Mouse (Mus musculus): ENCODE measurements around the gene Npc1l1. TPM values are rescaled to one million over a fixed set of nuclear protein-coding genes. Genes with fewer than 3 reads are reported as not detected.

The Npc1l1 gene
- polyA plus RNA-seq (2017; shearing (Covaris generic)), result under 1 TPM; 0.34 to 0.77 TPM

DNA sequence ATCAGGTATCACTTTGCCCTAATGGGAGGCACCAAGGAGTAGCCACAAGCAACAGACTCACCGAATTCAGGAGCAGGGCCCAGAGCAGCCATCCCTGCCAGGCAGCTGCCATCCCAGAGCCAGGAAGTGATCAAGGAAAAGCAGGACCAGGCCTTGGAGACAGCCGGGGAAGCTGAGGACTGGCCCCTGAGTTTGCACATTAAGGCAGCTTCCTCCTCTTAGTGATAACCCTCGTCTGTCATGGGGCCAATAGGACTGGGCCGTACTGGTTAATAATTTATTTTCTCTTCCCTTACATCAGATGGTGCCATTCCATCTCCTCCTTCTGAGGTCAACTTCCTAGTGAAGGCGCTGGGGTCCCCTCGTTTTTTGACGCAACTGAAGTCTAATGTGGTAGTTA is at the start of gene Npc1l1:
Gene Npc1l1 (minus strand): TSS at position 132 of the 400 bp plus-strand sequence.

DNA sequence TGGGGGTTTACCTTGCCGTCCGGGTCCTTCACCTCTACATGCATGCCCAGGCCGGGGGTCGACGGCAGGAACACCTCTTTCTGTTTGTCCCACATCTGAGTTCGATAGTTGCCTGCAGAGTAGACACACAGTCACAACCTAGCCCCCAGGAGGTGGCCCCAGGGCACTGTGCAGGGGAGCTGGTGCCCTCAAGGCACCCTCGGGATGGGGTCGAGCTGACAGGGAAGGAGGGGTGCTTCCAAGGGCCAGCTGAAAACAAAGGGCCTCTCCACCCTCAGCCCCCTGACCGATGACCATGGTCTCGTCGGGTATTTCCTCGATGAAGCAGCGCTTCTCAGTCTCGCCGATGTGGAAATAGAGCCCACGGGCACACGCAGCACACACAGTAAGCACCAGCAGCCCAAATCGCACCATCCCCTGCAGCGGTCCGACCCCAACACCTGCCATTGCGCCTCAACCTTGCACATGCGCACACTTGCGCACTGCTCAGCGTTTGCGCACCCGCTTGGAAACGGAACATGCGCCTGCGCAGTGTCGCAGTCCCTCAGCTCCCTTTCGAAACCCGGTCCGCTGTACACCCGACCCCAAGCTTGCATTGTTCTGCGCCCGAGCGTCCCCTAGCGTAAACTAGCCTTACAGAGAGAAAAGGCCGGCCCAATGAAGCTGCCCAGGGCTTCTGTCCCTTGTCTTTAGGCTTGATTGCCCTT is 44.6 kb upstream of the Npc1l1 start, which contains the start of gene Tmed4:
Gene Tmed4 (minus strand): TSS at position 484 of the 707 bp plus-strand sequence.

DNA sequence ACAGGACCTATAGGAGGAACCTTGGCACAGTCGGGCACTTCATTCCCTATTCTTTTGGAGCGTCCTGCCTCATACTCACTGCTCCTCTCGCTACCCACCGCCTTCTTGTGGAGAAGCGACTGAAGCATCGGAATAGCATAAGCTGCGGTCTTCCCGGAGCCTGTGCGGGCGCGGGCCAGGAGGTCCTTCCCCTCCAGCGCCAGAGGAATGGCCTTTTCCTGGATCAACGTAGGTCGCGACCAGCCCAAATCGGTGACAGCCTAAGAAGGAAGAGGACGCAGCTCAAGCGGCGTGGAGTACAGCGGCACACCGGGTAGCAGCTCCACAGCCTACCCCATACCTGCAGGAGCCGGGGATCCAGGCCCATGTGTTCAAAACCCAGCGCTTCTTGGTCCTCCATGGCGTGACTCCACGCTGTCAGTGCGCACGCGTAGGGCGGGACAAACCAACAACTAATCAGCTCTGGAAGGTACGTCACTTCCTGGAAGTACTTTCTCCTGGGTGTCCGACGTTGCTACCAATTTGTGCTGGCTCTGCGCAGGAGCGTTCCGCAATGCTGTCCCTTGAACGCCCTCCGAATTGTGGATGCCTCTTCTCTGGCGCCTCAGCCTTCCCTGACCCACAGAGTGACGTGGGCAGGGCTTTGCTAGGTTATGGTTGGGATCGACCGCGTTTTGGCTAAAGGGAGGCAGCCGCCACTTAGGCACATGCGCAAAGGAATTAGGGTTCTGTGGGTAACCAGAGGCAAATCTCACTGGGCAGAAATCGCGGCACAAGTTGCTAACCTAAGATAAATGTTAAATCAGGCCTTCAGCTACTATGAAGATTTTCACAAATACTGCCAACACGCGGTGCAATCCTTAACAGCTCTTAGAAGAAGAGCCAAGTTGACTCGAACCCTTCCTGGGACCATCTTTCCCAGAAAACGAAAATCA is 37.6 kb upstream of the Npc1l1 start, which contains the start of gene Ddx56:
Gene Ddx56 (minus strand): TSS at position 453 of the 935 bp plus-strand sequence.

DNA sequence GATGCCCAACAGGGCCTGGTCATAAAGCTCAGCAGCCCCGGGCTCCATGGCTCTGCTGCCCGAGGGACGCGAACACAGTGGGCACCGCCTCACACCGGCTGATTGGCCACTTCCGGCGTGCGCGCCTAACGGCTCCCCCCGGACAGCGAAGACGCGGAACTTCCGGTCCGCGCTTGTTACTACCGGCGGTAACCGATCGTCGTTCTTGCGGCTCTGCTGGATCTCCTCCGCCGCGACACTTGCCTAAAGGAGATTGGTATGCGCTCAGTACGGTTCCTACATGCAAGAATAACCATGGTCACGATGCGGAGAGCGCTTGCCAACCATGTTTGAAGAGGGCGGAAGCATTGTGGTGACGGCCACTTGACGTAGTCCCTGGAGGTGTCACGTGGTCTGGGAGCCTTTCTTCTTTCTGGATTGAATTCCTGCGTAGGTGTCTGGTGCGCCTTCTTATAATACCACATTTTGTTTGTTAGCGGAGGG is 29.8 kb downstream of the Npc1l1 start, which contains the start of gene Nudcd3:
Gene Nudcd3 (minus strand): TSS at position 329 of the 483 bp plus-strand sequence.

DNA sequence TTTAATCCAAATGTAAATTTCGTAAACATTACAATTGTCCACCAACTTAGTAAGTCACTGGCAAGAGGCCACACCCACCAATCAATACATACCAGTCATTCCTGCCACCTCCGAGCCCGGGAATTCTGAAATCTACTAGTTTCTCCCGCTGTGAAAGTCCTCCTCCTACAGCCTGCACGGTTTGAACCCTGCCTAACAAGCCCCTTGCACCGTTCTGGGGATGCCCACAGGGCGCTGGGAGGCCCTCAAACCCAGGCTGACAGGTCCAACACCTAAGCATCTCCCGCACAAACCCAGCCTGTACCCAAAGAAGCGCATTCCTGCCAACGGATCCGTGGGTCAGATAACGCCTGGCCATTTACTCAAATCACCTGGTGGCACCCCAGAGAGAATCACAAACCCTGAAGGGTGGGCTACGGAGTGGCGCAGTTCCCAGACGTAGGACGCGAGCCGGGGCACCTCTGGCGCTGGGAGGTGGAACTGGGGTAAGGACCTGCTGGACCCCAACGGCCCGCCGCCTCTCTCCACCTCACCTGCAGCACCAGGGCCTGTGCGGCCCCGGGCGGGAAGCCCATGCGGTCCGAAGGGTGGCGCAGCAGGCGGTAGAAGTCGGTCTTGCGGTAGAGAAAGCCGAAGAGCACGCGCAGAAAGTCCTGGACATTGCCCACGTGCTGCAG is 30.4 kb downstream of the Npc1l1 start, which contains the start of gene A730071L15Rik:
Gene A730071L15Rik (plus strand): TSS at position 620 of the 677 bp plus-strand sequence.

Other genes with a start within 250 kb of the Npc1l1 start
- gene Camk2b, start 163.8 kb downstream of the Npc1l1 start, polyA plus RNA-seq (2017; shearing (Covaris generic)), result 10 to 100 TPM in 1 of 2 experiments, 1 to 10 TPM in 1; 6.3 to 18.0 TPM
- under 1 TPM in 1 of 2 experiments, not detected in 1; 0.49 TPM for gene A730071L15Rik, start 30.1 kb downstream of the Npc1l1 start, polyA plus RNA-seq (2017; shearing (Covaris generic))
- gene Nudcd3, start 29.7 kb downstream of the Npc1l1 start, polyA plus RNA-seq (2017; shearing (Covaris generic)), result 10 to 100 TPM; 42.5 to 54.4 TPM
- gene Ddx56, start 37.6 kb upstream of the Npc1l1 start, polyA plus RNA-seq (2017; shearing (Covaris generic)), result 10 to 100 TPM; 65.5 to 90.0 TPM
- gene Tmed4, start 44.7 kb upstream of the Npc1l1 start, polyA plus RNA-seq (2017; shearing (Covaris generic)), result 10 to 100 TPM; 68.2 to 70.8 TPM
- gene Ogdh, start 61.5 kb upstream of the Npc1l1 start, polyA plus RNA-seq (2017; shearing (Covaris generic)), result 100 to 1,000 TPM; 173 to 213 TPM
- gene Zmiz2, start 158.9 kb upstream of the Npc1l1 start, polyA plus RNA-seq (2017; shearing (Covaris generic)), result 10 to 100 TPM; 81.4 to 93.6 TPM
- gene Ppia, start 185.3 kb upstream of the Npc1l1 start, polyA plus RNA-seq (2017; shearing (Covaris generic)), result 1,000 to 10,000 TPM; 3,718 to 4,214 TPM
- gene H2afv, start 214.3 kb upstream of the Npc1l1 start, polyA plus RNA-seq (2017; shearing (Covaris generic)), result 100 to 1,000 TPM; 147 to 216 TPM
- gene Purb, start 245.8 kb upstream of the Npc1l1 start, polyA plus RNA-seq (2017; shearing (Covaris generic)), result 10 to 100 TPM; 18.9 to 21.2 TPM